Mouse (Mus musculus): ENCODE measurements at regions not wholly inside any gene's neighbourhood (a gene's known extent, or its start where the extent isn't known, plus 50 kb on each side); places are given as distances from the start of the nearest gene placed in this dataset.

- Histone ChIP-seq H3K27me3 (replicated peaks; ENCODE audit: control insufficient read depth, insufficient read depth, low read length) (no peaks in the 10 kb centered on the region), H3K4me2 (replicated peaks; ENCODE audit: low read depth) (no peak overlapping the region), H3K4me3 (ENCODE audit: low read depth, low read length) (no peak overlapping the region), H3K9ac (ENCODE audit: low read depth, low read length) (no peak overlapping the region), H3K4me1 (replicated peaks; ENCODE audit: control insufficient read depth, insufficient read depth, low read length) (no peaks in the 10 kb centered on the region), H3K27ac (ENCODE audit: low read depth, low read length) (no peak overlapping the region), H3K36me3 (ENCODE audit: control insufficient read depth, insufficient read depth) (no peaks in the 10 kb centered on the region), H3K9me3 (ENCODE audit: control insufficient read depth) (no peaks in the 10 kb centered on the region)
- TF ChIP-seq CTCF (IDR thresholded peaks at IDR 0.05; ENCODE audit: low read depth): no peak
- ATAC-seq: no peak
- 89% methylated on average over 13 of the region's 13 CpGs for WGBS
Measured at GRCm38 (mm10) chr13:53941005-53941747, 114.3 kb downstream of the Drd1 start.

GRCm38 (mm10) chr13:53935174-53935699 is 120.3 kb downstream of the Drd1 start:
- H3K4me1 ChIP-seq (replicated peaks; ENCODE audit: control insufficient read depth, insufficient read depth, low read length): no peaks in the 10 kb centered on the region
- H3K9me3 ChIP-seq (ENCODE audit: control insufficient read depth): no peaks in the 10 kb centered on the region
- no peak overlapping the region for H3K27ac ChIP-seq (ENCODE audit: low read depth, low read length)
- no peaks in the 10 kb centered on the region for H3K36me3 ChIP-seq (ENCODE audit: control insufficient read depth, insufficient read depth)
- no peak for TF ChIP-seq CTCF (IDR thresholded peaks at IDR 0.05; ENCODE audit: low read depth)
- no peak overlapping the region for H3K9ac ChIP-seq (ENCODE audit: low read depth, low read length)
- no peak for ATAC-seq
- no peak overlapping the region for H3K4me3 ChIP-seq (ENCODE audit: low read depth, low read length)
- no peaks in the 10 kb centered on the region for H3K27me3 ChIP-seq (replicated peaks; ENCODE audit: control insufficient read depth, insufficient read depth, low read length)
- WGBS: 91% methylated on average over 14 of the region's 14 CpGs
- H3K4me2 ChIP-seq (replicated peaks; ENCODE audit: low read depth): no peak overlapping the region

- Histone ChIP-seq H3K4me2 (replicated peaks; ENCODE audit: low read depth) (no peak overlapping the region), H3K27ac (ENCODE audit: low read depth, low read length) (no peak overlapping the region), H3K9me3 (ENCODE audit: control insufficient read depth) (no peaks in the 10 kb centered on the region), H3K4me1 (replicated peaks; ENCODE audit: control insufficient read depth, insufficient read depth, low read length) (no peaks in the 10 kb centered on the region), H3K4me3 (ENCODE audit: low read depth, low read length) (no peak overlapping the region), H3K9ac (ENCODE audit: low read depth, low read length) (no peak overlapping the region), H3K36me3 (ENCODE audit: control insufficient read depth, insufficient read depth) (no peaks in the 10 kb centered on the region), H3K27me3 (replicated peaks; ENCODE audit: control insufficient read depth, insufficient read depth, low read length) (no peaks in the 10 kb centered on the region)
- no peak for ATAC-seq
- WGBS: 73% methylated on average over 6 of the region's 6 CpGs
- no peak for TF ChIP-seq CTCF (IDR thresholded peaks at IDR 0.05; ENCODE audit: low read depth)
Measured at GRCm38 (mm10) chr13:53934457-53934856, 121.0 kb downstream of the Drd1 start.

- TF ChIP-seq CTCF (IDR thresholded peaks at IDR 0.05; ENCODE audit: low read depth): no peak
- no peak for ATAC-seq
- Histone ChIP-seq H3K4me3 (ENCODE audit: low read depth, low read length) (no peak overlapping the region), H3K36me3 (ENCODE audit: control insufficient read depth, insufficient read depth) (no peaks in the 10 kb centered on the region), H3K27me3 (replicated peaks; ENCODE audit: control insufficient read depth, insufficient read depth, low read length) (no peaks in the 10 kb centered on the region), H3K9ac (ENCODE audit: low read depth, low read length) (no peak overlapping the region), H3K4me1 (replicated peaks; ENCODE audit: control insufficient read depth, insufficient read depth, low read length) (no peaks in the 10 kb centered on the region), H3K4me2 (replicated peaks; ENCODE audit: low read depth) (no peak overlapping the region), H3K27ac (ENCODE audit: low read depth, low read length) (no peak overlapping the region), H3K9me3 (ENCODE audit: control insufficient read depth) (no peaks in the 10 kb centered on the region)
- 83% methylated on average over 4 of the region's 4 CpGs for WGBS
Measured at GRCm38 (mm10) chr13:53926128-53926527, 129.4 kb downstream of the Drd1 start.

DNA sequence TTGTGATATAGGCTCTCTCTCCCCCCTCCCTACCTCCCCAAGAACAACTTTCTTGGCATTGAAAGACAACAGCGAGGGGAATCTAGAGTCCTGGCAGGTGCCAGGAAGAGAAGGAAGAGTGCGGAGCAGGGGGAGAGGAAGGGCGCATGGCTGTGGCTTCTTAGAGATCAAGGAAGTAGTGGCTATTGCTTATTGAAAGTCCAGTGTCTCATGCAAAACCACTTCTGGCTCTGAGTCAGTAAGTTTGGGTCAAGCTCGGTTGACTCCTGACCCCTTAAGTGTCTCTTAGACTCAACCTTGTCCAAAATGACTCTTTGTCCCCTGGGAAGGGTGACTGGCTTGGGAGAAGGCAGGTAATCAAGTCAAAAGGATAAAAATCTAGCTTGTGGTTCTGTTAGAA is 131.1 kb downstream of the Drd1 start:
- WGBS: 86% methylated on average over 4 of the region's 4 CpGs
- Histone ChIP-seq H3K4me2 (replicated peaks; ENCODE audit: low read depth) (no peak overlapping the region), H3K27me3 (replicated peaks; ENCODE audit: control insufficient read depth, insufficient read depth, low read length) (no peaks in the 10 kb centered on the region), H3K4me3 (ENCODE audit: low read depth, low read length) (no peak overlapping the region), H3K9ac (ENCODE audit: low read depth, low read length) (no peak overlapping the region), H3K4me1 (replicated peaks; ENCODE audit: control insufficient read depth, insufficient read depth, low read length) (0 out of 2 replicates have a peak, but pooled peaks cover 5% of the 10 kb centered on the region), H3K36me3 (ENCODE audit: control insufficient read depth, insufficient read depth) (no peaks in the 10 kb centered on the region), H3K9me3 (ENCODE audit: control insufficient read depth) (no peaks in the 10 kb centered on the region), H3K27ac (ENCODE audit: low read depth, low read length) (no peak overlapping the region)
- ATAC-seq: no peak
- TF ChIP-seq CTCF (IDR thresholded peaks at IDR 0.05; ENCODE audit: low read depth): no peak

GRCm38 (mm10) chr13:53923721-53924374 is 131.7 kb downstream of the Drd1 start:
- H3K27ac ChIP-seq (ENCODE audit: low read depth, low read length): no peak overlapping the region
- 0 out of 2 replicates have a peak, but pooled peaks cover 5% of the 10 kb centered on the region for H3K4me1 ChIP-seq (replicated peaks; ENCODE audit: control insufficient read depth, insufficient read depth, low read length)
- no peak overlapping the region for H3K9ac ChIP-seq (ENCODE audit: low read depth, low read length)
- no peak overlapping the region for H3K4me3 ChIP-seq (ENCODE audit: low read depth, low read length)
- no peak for ATAC-seq
- no peaks in the 10 kb centered on the region for H3K27me3 ChIP-seq (replicated peaks; ENCODE audit: control insufficient read depth, insufficient read depth, low read length)
- WGBS: 80% methylated on average over 7 of the region's 7 CpGs
- no peaks in the 10 kb centered on the region for H3K9me3 ChIP-seq (ENCODE audit: control insufficient read depth)
- no peaks in the 10 kb centered on the region for H3K36me3 ChIP-seq (ENCODE audit: control insufficient read depth, insufficient read depth)
- no peak overlapping the region for H3K4me2 ChIP-seq (replicated peaks; ENCODE audit: low read depth)
- TF ChIP-seq CTCF (IDR thresholded peaks at IDR 0.05; ENCODE audit: low read depth): no peak
